Mouse (Mus musculus): ENCODE measurements around the gene Coil. TPM values are rescaled to one million over a fixed set of nuclear protein-coding genes. Genes with fewer than 3 reads are reported as not detected.

The Coil gene
- 28.9 and 31.3 TPM in 2 replicates for polyA plus RNA-seq (2012; rRNA removed)

GRCm38 (mm10) chr11:88970202-88970732 lies at the start of gene Coil:
Coil (plus strand) TSS chr11:88970252.
- peak; percentile 23 for DNase-seq (ENCODE audit: low read depth)
- TF ChIP-seq CTCF (IDR thresholded peaks at IDR 0.05; ENCODE audit: borderline replicate concordance, extremely low read depth, insufficient read depth, insufficient read length) (no peak), POLR2A (IDR thresholded peaks at IDR 0.05; ENCODE audit: borderline replicate concordance, extremely low read depth, insufficient read depth, insufficient read length, poor library complexity, severe bottlenecking) (no peak)

GRCm38 (mm10) chr11:88926566-88926965 lies 43.5 kb upstream of the Coil start:
- no peak for TF ChIP-seq POLR2A (IDR thresholded peaks at IDR 0.05; ENCODE audit: borderline replicate concordance, extremely low read depth, insufficient read depth, insufficient read length, poor library complexity, severe bottlenecking)
- no peak for TF ChIP-seq CTCF (IDR thresholded peaks at IDR 0.05; ENCODE audit: borderline replicate concordance, extremely low read depth, insufficient read depth, insufficient read length)
- DNase-seq (ENCODE audit: low read depth), result no peak

- DNase-seq (ENCODE audit: low read depth), result no peak
- TF ChIP-seq CTCF (IDR thresholded peaks at IDR 0.05; ENCODE audit: borderline replicate concordance, extremely low read depth, insufficient read depth, insufficient read length), result no peak
- no peak for TF ChIP-seq POLR2A (IDR thresholded peaks at IDR 0.05; ENCODE audit: borderline replicate concordance, extremely low read depth, insufficient read depth, insufficient read length, poor library complexity, severe bottlenecking)
These were observed 38.1 kb upstream of the Coil start for GRCm38 (mm10) chr11:88931692-88932530.

GRCm38 (mm10) chr11:88933030-88933429 lies 37.0 kb upstream of the Coil start:
- no peak for TF ChIP-seq CTCF (IDR thresholded peaks at IDR 0.05; ENCODE audit: borderline replicate concordance, extremely low read depth, insufficient read depth, insufficient read length)
- TF ChIP-seq POLR2A (IDR thresholded peaks at IDR 0.05; ENCODE audit: borderline replicate concordance, extremely low read depth, insufficient read depth, insufficient read length, poor library complexity, severe bottlenecking), result no peak
- no peak for DNase-seq (ENCODE audit: low read depth)

- TF ChIP-seq CTCF (IDR thresholded peaks at IDR 0.05; ENCODE audit: borderline replicate concordance, extremely low read depth, insufficient read depth, insufficient read length) (no peak), POLR2A (IDR thresholded peaks at IDR 0.05; ENCODE audit: borderline replicate concordance, extremely low read depth, insufficient read depth, insufficient read length, poor library complexity, severe bottlenecking) (no peak)
- DNase-seq (ENCODE audit: low read depth), result no peak
These were observed 35.7 kb upstream of the Coil start for GRCm38 (mm10) chr11:88934089-88935000.

GRCm38 (mm10) chr11:88937886-88938285 lies 32.2 kb upstream of the Coil start:
- TF ChIP-seq CTCF (IDR thresholded peaks at IDR 0.05; ENCODE audit: borderline replicate concordance, extremely low read depth, insufficient read depth, insufficient read length), result no peak
- no peak for TF ChIP-seq POLR2A (IDR thresholded peaks at IDR 0.05; ENCODE audit: borderline replicate concordance, extremely low read depth, insufficient read depth, insufficient read length, poor library complexity, severe bottlenecking)
- DNase-seq (ENCODE audit: low read depth), result no peak

- TF ChIP-seq CTCF (IDR thresholded peaks at IDR 0.05; ENCODE audit: borderline replicate concordance, extremely low read depth, insufficient read depth, insufficient read length), result no peak
- TF ChIP-seq POLR2A (IDR thresholded peaks at IDR 0.05; ENCODE audit: borderline replicate concordance, extremely low read depth, insufficient read depth, insufficient read length, poor library complexity, severe bottlenecking), result no peak
- DNase-seq (ENCODE audit: low read depth), result no peak
These were observed 31.3 kb upstream of the Coil start for GRCm38 (mm10) chr11:88938770-88939169.

- TF ChIP-seq POLR2A (IDR thresholded peaks at IDR 0.05; ENCODE audit: borderline replicate concordance, extremely low read depth, insufficient read depth, insufficient read length, poor library complexity, severe bottlenecking) (no peak), CTCF (IDR thresholded peaks at IDR 0.05; ENCODE audit: borderline replicate concordance, extremely low read depth, insufficient read depth, insufficient read length) (no peak)
- no peak for DNase-seq (ENCODE audit: low read depth)
These were observed 30.4 kb upstream of the Coil start for GRCm38 (mm10) chr11:88939634-88940033.

- DNase-seq (ENCODE audit: low read depth), result no peak
- TF ChIP-seq CTCF (IDR thresholded peaks at IDR 0.05; ENCODE audit: borderline replicate concordance, extremely low read depth, insufficient read depth, insufficient read length) (no peak), POLR2A (IDR thresholded peaks at IDR 0.05; ENCODE audit: borderline replicate concordance, extremely low read depth, insufficient read depth, insufficient read length, poor library complexity, severe bottlenecking) (no peak)
These were observed 28.6 kb upstream of the Coil start for GRCm38 (mm10) chr11:88941489-88941888.

GRCm38 (mm10) chr11:88945971-88946585 lies 24.0 kb upstream of the Coil start:
- DNase-seq (ENCODE audit: low read depth), result peak; percentile 30
- TF ChIP-seq CTCF (IDR thresholded peaks at IDR 0.05; ENCODE audit: borderline replicate concordance, extremely low read depth, insufficient read depth, insufficient read length), result no peak
- no peak for TF ChIP-seq POLR2A (IDR thresholded peaks at IDR 0.05; ENCODE audit: borderline replicate concordance, extremely low read depth, insufficient read depth, insufficient read length, poor library complexity, severe bottlenecking)

- no peak for DNase-seq (ENCODE audit: low read depth)
These were observed 21.2 kb upstream of the Coil start for GRCm38 (mm10) chr11:88948896-88949295.

More at GRCm38 (mm10) chr11:88948896-88949295, 21.2 kb upstream of the Coil start:
- TF ChIP-seq POLR2A (IDR thresholded peaks at IDR 0.05; ENCODE audit: borderline replicate concordance, extremely low read depth, insufficient read depth, insufficient read length, poor library complexity, severe bottlenecking) (no peak), CTCF (IDR thresholded peaks at IDR 0.05; ENCODE audit: borderline replicate concordance, extremely low read depth, insufficient read depth, insufficient read length) (no peak)

Measured in brain, embryonic 14.5 days (tissue).